Mouse (Mus musculus) cerebral cortex, adult 2 months (tissue): ENCODE results near the gene Bpifa2.

Experiments
- WGBS: fragments of 180-500 bp; shearing (Covaris S2); methylation state at CpG from one replicate; pipeline ENCODE4 v1.1.7; 2018; 5-methylcytosine and 5-hydroxymethylcytosine counted together

The Bpifa2 gene

GRCm38 (mm10) chr2:154007965-154008364 lies at the start of gene Bpifa2:
Bpifa2 (plus strand) TSS chr2:154008265.
- 86% methylated on average over 3 of the region's 3 CpGs for WGBS

GRCm38 (mm10) chr2:153962821-153963331 lies 45.2 kb upstream of the Bpifa2 start:
- WGBS: 51% methylated on average over 4 of the region's 4 CpGs

GRCm38 (mm10) chr2:153963334-153963733 lies 44.7 kb upstream of the Bpifa2 start:
- WGBS: 100% methylated on average over 1 of the region's 1 CpGs

GRCm38 (mm10) chr2:153970221-153970620 lies 37.8 kb upstream of the Bpifa2 start:
- 74% methylated on average over 5 of the region's 5 CpGs for WGBS

DNA sequence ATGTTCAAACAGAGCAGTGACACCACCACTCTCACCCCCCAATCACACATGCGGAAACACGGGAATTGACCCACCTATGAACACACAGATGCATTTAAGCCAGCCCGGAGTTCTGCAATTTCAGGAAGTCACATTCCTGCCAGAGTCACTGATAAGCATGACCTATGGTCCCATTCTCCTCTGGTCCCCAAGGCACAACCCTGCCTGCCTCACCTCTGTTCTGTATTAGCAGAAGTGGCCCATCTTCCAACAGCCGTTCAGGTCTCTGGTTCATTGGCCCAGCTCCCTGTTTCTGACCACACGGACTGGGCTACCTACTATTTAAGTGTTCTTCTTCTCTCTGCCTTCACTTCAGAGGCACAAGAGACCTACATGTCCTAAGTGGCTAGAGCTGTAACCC lies 33.5 kb upstream of the Bpifa2 start, which contains the start of gene Bpifa6:
TSS of gene Bpifa6 (plus strand) at position 364 of the 400 bp plus-strand sequence.
- 90% methylated on average over 5 of the region's 5 CpGs for WGBS

DNA sequence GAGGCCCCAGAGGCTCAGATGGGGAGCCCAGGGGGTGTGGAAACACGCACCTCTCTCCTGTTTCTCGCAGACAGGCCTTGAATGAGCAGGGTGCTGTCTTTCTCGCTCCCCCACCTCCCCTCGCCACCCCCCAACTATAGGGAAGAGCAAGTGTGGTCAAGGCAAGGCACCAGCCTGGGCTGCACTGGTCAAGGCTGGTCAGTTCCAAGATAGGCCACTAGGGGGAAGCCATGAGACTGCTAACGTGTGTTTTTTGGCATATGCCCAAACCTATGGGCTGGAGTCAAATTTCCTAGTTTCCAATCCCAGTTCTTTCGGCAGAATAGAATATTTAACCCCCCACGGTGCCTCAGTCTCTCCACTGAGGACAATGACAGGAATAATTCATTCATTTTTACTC lies 12.3 kb upstream of the Bpifa2 start:
- WGBS: 17% methylated on average over 7 of the region's 7 CpGs

DNA sequence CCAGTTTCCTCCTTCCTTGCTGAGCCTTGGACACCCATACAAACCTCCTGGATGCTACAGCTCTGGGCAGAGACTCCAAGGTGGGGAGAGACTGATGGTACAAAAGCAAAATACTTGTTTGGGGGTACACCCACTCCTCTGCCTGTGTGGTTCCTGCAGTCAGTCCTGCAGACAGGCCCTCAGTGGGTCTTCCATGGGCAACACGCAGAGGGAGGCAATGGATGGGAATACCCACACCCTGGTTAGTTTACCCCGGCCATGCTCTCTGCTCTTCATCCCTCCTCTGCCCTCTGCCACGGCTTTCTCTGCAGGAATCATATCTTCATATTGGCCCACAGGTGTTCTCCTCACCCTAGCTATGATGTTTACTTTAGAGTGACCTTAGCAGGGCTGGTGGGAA lies 7.6 kb upstream of the Bpifa2 start:
- WGBS: 77% methylated on average over 3 of the region's 3 CpGs

DNA sequence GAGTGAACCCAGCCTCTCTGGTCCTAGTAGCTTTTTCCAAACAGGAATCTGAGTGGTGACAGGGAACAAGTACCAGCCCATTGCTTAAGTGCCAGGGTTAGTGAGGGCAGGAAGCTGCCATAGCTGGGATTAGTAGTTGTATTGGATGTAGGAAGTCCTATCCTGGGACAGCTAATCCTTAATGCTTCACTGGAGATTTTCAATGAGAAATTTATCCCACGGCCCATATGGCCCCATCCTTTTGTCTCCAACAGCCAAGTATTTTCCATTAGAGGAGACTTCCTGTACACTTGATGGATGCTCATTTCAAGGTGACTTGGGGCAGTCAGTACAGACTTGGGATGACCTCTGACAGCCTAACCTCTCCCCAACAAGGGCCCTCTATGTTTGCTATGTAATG lies 3.6 kb upstream of the Bpifa2 start:
- WGBS: 88% methylated on average over 1 of the region's 1 CpGs

GRCm38 (mm10) chr2:154005094-154005493 lies 3.0 kb upstream of the Bpifa2 start:
- WGBS: 81% methylated on average over 1 of the region's 1 CpGs

- 90% methylated on average over 4 of the region's 4 CpGs for WGBS
Observed at GRCm38 (mm10) chr2:154005734-154006133, 2.3 kb upstream of the Bpifa2 start.

DNA sequence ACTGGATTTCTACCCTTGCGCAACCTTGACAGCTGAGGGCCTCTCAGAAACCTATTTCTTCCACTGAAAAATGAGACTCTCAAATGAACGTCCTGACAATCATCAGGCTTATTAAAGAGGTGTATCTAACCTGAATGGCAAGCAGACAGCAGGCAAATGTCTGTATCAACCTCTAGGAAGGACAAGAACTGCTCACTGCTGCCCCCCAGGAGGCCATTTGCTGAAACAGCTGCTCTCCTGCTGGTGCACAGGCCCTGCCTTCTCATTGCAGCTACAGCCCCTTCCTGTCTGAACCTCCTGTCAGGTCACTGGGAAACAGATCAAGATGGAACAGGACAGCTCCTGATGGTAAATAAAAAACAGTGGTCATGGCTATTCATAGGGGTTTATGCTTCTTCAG lies 1.7 kb upstream of the Bpifa2 start:
- WGBS: 86% methylated on average over 2 of the region's 2 CpGs

- WGBS: 81% methylated on average over 1 of the region's 1 CpGs
Observed at GRCm38 (mm10) chr2:154007381-154007780, 684 bp upstream of the Bpifa2 start.

DNA sequence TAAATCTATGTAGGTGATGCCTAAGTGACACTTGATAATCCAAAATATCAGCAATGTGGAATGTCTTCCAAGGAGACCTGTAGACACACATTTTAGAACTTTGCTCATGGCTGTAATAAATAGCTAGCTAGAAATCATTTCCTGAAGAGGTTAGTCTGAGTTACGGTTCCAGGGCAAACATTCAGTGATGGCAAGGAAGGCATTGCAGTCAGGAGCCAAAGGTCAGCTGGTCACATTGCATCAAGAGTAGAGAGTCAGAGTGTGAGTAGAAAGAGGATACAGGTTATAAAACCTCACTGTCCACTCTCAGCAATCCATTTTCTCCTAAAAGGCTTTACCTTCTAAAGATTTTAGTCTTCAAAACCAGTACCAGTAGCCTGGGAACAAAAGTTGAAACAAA lies 9.9 kb downstream of the Bpifa2 start:
- 93% methylated on average over 1 of the region's 1 CpGs for WGBS

DNA sequence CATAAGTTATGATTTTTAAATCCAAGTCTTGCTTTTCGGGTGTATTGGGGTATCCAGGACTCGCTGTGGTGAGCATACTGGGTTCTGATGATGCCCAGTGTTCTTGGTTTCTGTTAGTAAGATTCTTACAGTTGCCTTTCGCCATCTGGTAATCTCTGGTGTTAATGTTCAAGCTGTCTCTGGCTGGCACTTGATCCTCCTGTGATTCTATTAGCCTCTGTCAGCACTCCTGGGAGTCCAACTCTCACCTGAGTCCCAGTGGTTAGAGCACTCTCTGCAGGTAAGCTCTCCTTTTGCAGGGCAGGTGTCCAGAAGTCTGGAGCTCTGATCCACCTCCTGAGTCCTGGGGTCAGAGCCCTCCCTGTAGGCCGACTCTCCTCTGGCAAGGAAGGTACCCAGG lies 16.6 kb downstream of the Bpifa2 start:
- 87% methylated on average over 4 of the region's 4 CpGs for WGBS

GRCm38 (mm10) chr2:154038932-154039331 lies 30.9 kb downstream of the Bpifa2 start:
- 58% methylated on average over 2 of the region's 2 CpGs for WGBS

- 79% methylated on average over 3 of the region's 3 CpGs for WGBS
Observed at GRCm38 (mm10) chr2:154044743-154045142, 36.7 kb downstream of the Bpifa2 start.

GRCm38 (mm10) chr2:154058690-154059089 lies 50.6 kb downstream of the Bpifa2 start:
- 74% methylated on average over 2 of the region's 2 CpGs for WGBS
